Mouse (Mus musculus): ENCODE data around the gene Ripor1. TPM values are rescaled to one million over a fixed set of nuclear protein-coding genes. Genes with fewer than 3 reads are reported as not detected.
"Not testable (repeated sequence)": the region's sequence is repeated elsewhere in the genome, so short reads cannot be mapped to it uniquely, and the experiment has no call there.

The Ripor1 gene
- total RNA-seq, 2 experiments from 2014 or later: 41.7 to 50.9 TPM

DNA sequence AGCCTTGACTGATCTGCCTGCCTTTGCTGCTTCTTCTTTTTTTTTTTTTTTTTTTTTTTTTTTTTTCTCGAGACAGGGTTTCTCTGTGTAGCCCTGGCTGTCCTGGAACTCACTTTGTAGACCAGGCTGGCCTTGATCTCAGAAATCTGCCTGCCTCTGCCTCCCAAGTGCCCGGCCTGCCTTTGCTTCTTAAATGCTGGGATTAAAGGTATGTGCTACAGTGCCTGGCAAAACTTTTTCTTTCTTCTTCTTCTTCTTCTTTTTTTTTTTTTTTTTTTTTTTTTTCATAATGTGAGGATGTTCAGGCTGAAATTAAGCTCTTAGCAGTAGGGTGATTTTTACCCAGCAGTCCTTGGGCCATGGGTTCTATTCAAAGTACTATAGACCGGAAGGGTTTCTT lies 2.5 kb upstream of the Ripor1 start:
- intact Hi-C loops (cut with DNase I); DNase-seq (ENCODE audit: low spot score): not testable (repeated sequence)

DNA sequence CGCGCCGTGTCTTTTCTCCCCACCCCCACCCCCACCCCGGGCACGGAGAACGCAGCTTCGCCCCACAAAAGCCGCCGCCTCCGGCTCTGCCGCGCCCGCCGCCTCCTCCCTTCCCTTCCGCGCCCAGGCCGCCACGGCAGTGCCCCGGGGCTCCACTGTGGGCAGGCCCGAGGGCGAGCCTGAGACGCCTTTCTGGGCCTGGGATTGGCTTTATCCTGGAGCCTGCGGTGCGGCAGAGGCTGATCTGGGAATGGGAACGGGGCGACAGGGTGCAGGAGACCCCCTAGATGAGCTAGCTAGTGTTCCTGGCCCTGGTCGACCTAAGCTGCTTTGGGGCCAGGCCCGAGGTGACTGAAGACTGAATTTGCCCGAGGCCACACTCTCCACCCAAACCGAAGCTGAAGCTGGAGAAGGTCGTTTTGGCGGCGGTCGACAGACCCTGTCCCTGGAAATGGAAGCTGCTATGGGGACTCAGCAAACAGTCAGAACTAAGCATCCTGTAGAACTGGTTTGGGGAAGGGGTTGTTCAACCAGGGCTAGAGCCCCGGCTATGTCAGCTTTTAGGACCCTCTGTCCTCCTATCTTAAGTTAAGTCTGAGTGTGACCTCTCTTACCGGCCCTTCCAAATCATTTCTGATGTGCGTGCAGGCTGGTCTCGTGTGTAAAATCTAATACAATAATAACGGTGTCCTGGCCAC lies 585 bp downstream of the Ripor1 start:
- intact Hi-C loops (cut with DNase I): no loop called here
- no peak for DNase-seq (ENCODE audit: low spot score)

DNA sequence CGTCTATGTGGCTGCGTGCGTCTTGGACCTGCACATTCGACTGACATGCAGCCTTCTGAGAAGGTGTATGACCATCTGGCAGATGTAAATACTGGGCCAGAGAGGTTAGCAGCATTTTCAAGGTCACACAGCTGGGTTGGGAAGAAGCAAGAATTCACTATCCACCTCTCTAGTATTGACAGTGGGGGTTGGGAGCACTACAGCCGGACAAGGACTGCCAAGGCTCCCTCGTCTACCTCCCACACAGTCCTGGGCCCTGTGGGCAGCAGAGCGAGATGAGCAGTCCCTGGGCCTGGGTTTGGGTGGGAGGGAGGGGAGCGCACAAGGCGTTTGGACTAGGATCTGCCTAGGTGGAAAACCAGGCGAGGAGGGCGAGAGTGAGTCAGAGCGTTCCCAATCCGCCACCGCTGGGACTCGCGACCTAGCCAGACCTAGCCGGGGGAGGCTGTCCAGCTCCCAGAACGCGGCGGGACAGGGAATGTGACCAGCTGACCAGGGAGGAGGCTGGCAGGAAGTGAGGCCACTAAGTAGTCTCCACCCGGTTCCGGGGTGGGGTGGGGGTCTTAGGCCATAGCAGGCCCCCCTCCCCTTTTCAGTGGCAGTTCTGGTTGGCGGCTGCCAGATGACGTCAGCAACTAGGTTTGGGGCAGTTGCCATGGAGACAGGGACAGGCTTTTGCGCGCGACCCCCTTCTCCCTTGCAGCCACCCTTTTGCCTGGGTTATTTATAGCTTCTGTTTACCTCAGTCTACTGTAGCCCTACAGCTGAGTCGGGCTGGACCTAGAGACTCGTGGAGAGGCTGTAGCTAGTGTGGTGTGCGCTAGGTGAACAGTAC lies 1.4 kb downstream of the Ripor1 start:
- DNase-seq (ENCODE audit: low spot score): peak; percentile 88
- intact Hi-C loops (cut with DNase I): no loop called here

DNA sequence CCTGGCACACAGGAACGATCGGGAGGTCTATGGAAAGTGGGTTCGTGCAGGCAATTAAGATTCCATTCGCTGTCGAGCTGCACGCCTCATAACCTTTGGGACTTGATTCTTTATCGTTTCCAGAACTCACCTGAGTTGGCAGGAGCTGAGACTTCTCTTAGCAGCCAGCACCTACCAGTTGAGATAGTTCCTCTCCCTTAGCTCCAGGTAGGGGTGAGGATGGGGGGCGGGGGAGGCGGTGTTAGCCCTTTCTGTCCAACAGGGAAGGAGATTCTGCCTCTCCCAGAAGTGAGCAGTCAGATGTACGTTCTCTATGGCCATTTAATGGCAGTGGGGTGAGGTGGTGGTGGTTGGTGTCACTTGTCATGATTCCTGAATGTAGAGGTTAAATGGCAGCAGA lies 2.0 kb downstream of the Ripor1 start:
- DNase-seq (ENCODE audit: low spot score): no peak
- intact Hi-C loops (cut with DNase I): no loop called here

DNA sequence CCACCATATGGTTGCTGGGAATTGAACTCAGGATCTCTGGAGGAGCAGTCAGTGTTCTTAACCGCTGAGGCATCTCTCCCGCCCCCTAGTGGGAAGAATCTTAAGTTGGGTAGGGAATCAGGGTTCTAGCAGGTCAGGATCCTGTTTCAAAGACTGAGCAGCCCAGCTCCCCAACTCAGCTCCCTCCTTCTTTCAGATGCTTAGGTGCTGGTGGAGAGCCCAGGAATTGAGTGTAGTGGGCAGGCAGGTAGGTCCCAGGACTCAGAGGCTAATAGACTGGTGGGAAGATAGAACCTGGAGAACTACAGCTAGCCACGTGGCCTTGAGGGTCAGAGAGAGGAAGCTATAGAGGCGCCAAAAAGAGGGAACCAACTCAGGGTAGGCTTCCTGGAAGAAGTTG lies 2.6 kb downstream of the Ripor1 start:
- intact Hi-C loops (cut with DNase I): no loop called here
- DNase-seq (ENCODE audit: low spot score): no peak

DNA sequence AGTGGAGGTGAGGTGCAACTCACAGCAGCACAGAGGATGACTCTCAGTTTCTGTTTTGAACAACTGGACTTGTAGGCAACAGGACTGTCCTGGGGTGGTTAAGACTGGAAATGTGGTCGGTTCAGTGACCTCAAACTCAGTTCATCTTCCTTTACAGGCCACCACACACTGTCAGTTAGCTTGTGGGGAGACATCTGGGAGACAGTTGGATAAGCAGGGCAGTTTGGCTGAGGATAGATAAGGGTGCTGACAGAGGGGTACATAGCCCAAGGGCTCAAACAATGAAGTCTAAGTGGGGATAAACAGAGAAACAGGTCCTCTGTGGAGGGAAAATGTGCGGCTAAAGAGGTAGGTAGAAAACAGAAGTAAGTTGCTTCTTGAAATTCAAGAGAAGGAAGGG lies 4.3 kb downstream of the Ripor1 start:
- intact Hi-C loops (cut with DNase I): no loop called here
- no peak for DNase-seq (ENCODE audit: low spot score)

DNA sequence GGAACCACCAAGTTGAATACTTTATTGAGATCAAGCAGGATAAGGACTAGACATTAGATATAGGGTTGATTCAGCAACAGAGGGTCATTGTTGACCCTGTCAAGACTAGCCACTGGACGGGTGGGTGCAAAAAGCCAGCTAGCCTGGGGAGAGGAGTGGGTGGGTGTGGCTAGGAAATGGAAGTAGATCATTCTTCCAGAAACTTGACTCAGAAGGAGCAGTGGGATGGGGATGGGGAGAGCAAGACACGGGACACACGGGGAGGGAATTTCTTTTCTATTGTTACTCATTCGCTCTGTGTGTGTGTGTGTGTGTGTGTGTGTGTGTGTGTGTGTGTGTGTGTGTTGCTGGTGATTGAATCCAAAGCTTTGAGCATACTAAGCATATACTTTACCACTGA lies 4.7 kb downstream of the Ripor1 start:
- intact Hi-C loops (cut with DNase I): no loop called here
- no peak for DNase-seq (ENCODE audit: low spot score)

DNA sequence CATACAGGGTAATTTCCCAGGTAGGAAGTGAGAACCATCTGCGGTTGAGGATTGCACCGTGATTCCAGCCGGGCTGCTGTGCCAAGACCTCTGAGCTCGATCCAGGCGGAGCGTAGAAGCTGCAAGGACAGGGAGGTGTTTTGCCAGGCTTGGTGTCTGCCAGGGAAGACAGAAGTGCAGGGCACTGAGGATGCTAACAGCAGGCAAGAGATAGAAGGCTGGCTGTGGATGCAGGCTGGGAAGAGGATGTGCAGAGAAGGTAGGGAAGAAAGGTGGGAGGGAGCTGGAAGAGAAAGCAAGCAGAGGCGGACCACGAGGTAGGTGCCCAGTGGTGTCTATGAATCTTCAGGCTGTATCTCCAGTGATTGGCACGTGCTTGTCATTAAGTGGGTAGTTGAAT lies 6.8 kb downstream of the Ripor1 start:
- no peak for DNase-seq (ENCODE audit: low spot score)
- intact Hi-C loops (cut with DNase I): no loop called here

DNA sequence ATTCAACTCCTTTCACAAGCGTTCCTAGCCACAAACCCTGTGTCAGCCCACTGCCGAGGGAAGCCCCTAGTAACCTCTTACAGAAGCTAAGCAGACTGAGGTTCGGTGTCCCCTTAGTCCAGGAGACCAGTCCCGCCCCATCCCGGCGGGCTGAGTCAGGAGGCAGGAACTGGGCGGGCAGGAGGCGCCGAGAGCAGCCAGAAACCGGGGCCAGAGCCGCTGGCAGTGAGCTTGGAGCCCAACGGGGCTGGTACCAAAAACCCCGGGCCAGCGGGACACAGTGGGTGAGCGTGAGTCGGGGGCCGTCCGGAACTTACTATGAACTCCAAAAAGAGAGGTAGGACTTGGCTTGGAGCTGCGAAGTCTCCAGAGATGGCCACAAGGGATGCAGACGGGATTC lies 8.0 kb downstream of the Ripor1 start:
- intact Hi-C loops (cut with DNase I): no loop called here
- DNase-seq (ENCODE audit: low spot score): peak; percentile 68

DNA sequence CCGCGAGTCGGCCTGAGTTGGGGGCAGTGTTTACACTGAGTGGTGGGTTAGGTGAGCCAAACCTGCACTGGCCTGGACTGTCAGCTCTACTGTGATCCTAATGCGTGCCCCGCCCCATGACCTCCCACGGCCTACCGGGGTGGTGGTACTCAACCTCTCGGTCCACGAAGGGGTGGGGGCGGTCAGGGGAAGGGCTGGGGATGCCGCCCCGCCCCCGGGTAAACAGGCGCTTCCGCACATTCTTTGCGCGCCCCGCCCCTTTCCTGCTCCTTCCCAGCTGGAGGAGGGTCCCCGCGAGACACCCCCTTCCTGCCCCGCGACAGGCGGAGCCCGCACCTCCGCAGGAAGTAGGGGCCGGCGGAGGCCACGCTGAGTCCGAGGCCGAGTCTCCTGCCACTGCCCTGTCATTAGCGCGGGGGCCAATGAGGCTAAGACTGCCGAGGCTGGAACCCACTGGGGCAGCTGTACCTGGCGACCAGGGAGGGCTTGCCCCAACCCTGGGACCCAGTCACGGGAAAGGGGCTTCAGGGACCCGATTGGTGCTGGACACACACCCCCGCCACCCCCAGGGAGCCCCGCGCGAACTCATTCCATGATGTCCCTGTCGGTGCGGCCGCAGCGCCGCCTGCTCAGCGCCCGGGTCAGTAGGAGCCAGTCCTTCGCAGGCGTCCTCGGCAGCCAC lies 8.9 kb downstream of the Ripor1 start:
- peak; percentile 83 for DNase-seq (ENCODE audit: low spot score)
- intact Hi-C loops (cut with DNase I): loop anchor here (2.0 kb wide), 1 partner anchor 21 kb away; no protein-coding TSS in a partner anchor

DNA sequence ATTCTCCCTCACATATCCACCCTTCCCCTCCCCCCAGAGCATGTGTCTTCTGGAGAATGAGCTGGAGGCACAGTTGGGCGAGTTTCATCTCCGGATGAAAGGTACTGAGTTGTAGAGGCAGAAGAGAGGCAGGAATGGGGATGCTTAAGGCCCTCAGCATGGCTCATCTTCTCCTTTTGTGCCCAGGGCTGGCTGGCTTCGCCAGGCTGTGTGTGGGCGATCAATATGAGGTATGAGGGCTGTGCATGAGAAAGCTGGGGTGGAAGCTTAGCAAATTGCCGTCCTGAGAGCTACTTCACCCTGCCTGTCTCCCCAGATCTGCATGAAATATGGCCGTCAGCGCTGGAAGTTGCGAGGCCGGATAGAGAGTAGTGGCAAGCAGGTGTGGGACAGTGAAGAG lies 10.9 kb downstream of the Ripor1 start:
- no peak for DNase-seq (ENCODE audit: low spot score)
- intact Hi-C loops (cut with DNase I): loop anchor here (2.0 kb wide), 2 partner anchors 19 kb away; no protein-coding TSS in a partner anchor

DNA sequence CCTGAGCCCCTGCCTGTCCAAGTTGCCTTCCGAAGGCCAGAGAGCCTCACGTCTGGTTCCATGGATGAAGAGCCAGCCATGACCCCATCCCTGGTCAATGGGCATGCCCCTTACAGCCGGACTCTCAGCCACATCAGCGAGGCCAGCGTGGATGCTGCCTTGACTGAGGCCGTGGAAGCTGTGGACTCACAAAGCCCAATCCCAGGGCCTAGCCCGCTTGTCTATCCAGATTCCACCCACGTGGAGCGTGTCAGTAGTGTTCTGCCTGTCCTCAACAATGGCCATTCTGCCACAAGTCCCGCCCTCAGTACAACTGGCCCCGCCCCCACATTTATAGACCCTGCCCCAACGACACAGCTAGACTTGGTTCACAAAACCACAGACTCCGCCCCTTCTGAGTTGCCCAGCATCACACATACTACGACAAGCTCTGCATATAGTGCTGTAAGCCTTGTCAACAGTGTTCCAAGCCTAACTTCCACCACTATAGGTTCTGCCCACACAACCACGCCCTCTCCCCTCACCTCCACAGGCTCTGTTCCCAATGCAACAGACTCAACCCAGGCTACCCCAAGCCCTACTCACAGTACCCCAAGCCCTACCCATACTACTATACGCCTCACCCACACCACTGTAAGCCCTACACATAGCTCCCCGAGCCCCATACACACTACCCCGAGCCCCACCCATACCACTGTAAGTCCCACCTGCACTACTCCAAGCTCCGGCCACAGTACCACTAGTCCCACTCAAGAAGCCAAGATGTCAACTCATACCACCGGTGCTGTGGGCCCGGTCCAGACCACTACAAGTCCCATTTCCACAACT lies 12.6 kb downstream of the Ripor1 start:
- DNase-seq (ENCODE audit: low spot score): no peak
- intact Hi-C loops (cut with DNase I): loop anchor here (2.0 kb wide), 1 partner anchor 21 kb away; no protein-coding TSS in a partner anchor

DNA sequence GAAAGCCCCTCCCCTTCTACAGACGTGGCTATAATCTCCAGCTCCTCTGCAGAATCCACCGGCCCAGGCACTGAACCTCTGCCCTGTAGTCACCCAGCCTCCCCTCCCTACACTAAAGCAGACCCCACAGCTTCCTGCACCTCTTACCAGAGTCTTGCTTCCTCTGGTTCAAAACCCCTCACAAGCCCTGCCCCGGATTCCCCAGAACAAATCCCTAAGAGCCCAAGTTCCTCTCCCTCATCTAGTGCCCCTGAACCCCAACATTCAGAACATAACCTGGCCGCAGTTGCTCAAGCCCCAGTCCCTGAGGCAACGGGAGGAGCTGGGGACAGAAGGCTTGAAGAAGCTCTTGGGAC lies 13.2 kb downstream of the Ripor1 start:
- intact Hi-C loops (cut with DNase I): no loop called here
- DNase-seq (ENCODE audit: low spot score): no peak

DNA sequence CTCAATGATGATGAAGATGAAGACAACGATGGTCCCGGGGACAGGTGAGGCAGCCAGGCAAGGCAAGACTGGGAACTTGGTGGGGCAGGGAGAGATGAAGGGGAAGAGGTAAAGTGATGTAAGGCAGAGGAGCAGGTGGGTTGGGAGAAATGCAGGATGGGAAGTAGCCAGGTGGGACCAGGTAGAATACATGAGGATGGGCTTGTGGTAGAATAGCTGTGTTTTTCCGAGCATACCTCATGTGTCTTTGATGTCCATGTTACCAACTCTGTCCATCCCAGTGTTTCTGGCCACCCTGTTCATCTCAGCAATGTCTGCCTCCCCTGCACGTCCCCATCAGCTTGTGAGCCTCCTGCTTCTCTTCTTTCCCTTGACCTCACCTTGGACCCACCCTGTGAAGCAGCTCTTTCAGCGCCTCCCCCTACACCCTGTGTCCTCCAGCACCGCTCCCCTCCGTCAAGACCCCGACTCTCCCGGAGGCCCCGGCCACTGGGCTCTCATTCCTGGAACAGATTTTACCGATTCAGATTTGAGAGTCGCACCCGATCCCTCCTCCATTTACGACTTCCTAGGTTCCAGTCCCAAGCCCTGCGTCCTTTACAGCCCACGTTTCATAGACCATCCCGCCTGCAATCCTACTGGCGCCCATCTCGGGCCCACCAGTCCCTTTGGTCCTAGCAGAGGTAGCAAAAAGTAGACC lies 14.0 kb downstream of the Ripor1 start:
- DNase-seq (ENCODE audit: low spot score): no peak
- intact Hi-C loops (cut with DNase I): no loop called here

DNA sequence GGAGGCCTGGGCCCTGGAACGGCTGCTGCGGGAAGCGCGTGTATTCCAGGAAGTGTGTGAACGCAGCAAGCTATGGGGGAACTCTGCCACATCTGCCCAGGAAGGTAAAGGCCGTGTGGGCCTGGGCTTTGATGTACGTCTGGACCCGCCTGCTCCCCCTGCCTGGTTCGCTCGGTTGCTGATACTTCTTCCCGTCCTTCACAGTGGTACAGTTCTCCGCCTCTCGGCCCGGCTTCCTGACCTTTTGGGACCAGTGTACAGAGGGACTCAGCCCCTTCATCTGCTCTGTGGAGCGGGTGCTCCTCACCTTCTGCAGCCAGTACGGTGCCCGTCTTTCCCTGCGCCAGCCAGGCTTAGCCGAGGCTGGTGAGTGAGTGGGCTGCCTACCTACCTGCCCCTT lies 15.2 kb downstream of the Ripor1 start:
- intact Hi-C loops (cut with DNase I): loop anchor here (5.0 kb wide), 2 partner anchors 53 to 312 kb away; partner anchors contain the start of genes Atp6v0d1 and Ctrl
- no peak for DNase-seq (ENCODE audit: low spot score)

DNA sequence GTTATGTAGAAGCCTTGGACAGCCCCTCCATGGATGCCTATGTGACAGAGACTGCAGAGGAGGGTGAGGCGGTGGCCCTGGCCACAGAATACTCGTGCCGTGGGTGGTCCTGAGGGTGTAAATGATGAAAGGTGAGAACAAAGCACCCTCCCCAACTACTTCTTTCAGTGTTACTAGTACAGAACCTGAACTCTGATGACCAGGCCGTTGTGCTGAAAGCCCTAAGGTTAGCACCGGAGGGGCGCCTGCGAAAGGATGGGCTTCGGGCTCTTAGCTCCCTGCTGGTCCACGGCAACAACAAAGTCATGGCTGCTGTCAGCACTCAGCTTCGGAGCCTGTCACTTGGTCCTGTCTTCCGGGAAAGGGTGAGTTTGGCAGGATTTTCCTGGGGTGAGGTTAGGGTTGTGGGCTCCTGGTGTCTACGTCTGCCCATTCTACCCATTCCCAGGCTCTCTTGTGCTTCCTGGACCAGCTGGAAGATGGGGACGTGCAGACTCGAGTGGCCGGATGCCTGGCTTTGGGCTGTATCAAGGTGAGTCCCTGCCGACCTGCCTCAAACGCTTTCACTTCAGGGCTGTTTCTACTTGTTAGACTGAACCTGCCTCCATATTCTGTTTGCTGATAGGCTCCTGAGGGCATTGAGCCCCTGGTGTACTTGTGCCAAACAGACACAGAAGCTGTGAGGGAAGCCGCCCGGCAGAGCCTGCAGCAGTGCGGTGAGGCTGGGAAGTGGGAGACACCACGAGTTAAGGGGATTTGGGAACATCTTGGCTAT lies 16.1 kb downstream of the Ripor1 start:
- intact Hi-C loops (cut with DNase I): loop anchor here (5.0 kb wide), 2 partner anchors 54 to 311 kb away; partner anchors contain the start of genes Atp6v0d1 and Ctrl
- DNase-seq (ENCODE audit: low spot score): no peak

DNA sequence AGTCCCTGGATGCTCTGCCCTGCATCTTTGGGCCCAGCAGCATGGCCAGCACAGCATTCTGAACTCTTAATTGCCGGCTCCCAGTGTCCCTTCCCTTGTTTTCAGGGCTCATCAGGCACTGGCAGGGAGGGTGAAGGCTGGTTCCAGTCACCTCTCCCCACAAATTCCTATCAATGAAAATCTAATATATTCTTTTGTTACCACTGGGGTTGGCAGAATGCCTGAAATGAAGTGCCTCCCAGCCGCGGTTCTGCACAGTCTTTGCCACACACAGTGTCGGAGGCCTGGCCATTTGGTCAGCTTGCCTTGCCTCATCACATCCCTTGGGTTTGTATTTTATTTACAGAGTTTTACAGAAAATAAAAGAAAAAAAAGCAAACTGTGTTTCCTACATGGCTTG lies 16.8 kb downstream of the Ripor1 start:
- intact Hi-C loops (cut with DNase I): loop anchor here (2.0 to 5.0 kb wide), 3 partner anchors 55 to 310 kb away; partner anchors contain the start of genes Atp6v0d1 and Ctrl
- no peak for DNase-seq (ENCODE audit: low spot score)

DNA sequence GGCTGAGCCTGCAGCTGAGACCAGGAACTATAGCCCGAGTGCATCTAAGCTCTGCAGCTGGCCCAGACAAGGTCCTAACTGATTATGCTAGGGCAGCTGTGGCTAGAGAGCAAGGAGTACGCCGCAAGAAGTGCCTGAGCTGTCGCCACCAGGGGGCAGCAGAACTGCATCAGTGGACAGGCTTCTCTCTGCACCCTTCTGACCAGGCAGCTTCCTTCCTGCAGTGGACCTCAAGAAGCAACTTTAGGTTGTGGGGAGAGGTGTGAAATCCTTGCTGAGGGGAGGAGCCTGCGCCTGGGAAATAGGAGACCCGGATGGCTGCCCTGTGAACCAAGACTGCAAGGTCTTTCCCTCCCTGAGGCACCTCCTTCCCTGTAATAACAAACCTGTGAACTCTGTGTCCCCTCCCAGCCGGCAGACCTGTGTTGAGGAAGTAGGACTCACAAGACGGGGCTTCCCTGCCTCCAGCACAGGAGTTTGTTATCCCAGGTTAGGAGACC lies 17.4 kb downstream of the Ripor1 start:
- peak; percentile 81 for DNase-seq (ENCODE audit: low spot score)
- intact Hi-C loops (cut with DNase I): loop anchor here (2.0 to 5.0 kb wide), 3 partner anchors 55 to 310 kb away; partner anchors contain the start of genes Atp6v0d1 and Ctrl
